Mouse (Mus musculus): ENCODE measurements around the gene Ugt1a6a. TPM values are rescaled to one million over a fixed set of nuclear protein-coding genes. Genes with fewer than 3 reads are reported as not detected.

Gene Ugt1a6a
- total RNA-seq, 1 experiment: not detected

- Histone ChIP-seq H3K4me1 (ENCODE audit: control insufficient read depth in 2 of 2, insufficient read depth in 2 of 2, low read length in 2 of 2, poor library complexity in 1 of 2) (no peaks in the 10 kb centered on the region), H3K9ac (ENCODE audit: insufficient read depth, low read depth, low read length, poor library complexity, severe bottlenecking) (no peak overlapping the region), H3K27ac (ENCODE audit: insufficient read depth, low read depth, low read length, poor library complexity, severe bottlenecking) (no peak overlapping the region), H3K36me3 (ENCODE audit: control insufficient read depth, insufficient read depth, low read length, poor library complexity, severe bottlenecking) (no peaks in the 10 kb centered on the region), H3K4me3 (ENCODE audit: insufficient read depth in 1 of 2, low read depth in 1 of 2, low read length in 2 of 2, poor library complexity in 1 of 2, severe bottlenecking in 1 of 2) (no peak overlapping the region), H3K9me3 (ENCODE audit: control insufficient read depth, insufficient read depth, low read depth, low read length) (no peaks in the 10 kb centered on the region)
- no peak for DNase-seq (ENCODE audit: low read depth, low spot score)
- TF ChIP-seq MAFK (IDR thresholded peaks at IDR 0.05; ENCODE audit: insufficient read depth, low read depth, low read length) (no peak), ZNF384 (IDR thresholded peaks at IDR 0.05; ENCODE audit: low read depth, low read length) (no peak)
- in situ Hi-C loops (cut with MboI; ENCODE audit: low sequenced_read_pairs in 2 of 2, unreplicated experiment in 2 of 2): no loop called here
These were observed 78.5 kb downstream of the Ugt1a6a start for GRCm38 (mm10) chr1:88213061-88213460.

DNA sequence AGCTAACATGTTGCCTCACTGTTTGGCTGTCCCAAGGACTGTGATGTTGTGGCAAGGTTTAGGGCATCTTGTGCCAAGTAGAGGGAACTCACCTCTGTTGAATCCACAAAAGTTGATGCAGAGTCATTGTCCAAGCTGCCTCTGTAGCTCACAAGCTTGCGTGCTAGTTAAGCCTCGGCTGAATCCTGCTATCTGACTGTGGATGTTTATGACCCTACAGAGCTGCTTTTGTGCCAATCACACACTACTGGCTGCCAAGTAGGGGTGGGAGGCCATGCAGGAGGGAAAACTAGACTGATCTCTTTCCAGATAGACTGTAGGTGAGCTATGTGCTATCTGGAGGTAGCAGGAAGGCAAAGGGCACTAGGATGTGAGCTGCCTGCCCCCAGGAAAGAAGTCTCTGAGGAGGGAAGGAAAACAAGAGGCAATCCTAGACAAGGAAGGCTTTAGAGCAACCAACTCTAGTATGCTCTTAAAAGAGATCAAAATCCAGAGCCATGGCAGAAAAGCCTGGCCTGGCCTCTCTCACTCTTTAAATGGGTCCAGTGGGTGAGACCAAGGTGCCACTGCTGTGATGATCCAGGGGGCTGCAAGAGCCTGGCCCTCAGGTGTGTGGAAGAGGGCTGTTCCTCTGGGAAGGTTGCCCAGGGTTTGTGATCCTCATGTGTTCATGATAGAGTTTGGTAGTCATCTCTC is 79.3 kb downstream of the Ugt1a6a start:
- no peak overlapping the region for H3K4me3 ChIP-seq (ENCODE audit: insufficient read depth in 1 of 2, low read depth in 1 of 2, low read length in 2 of 2, poor library complexity in 1 of 2, severe bottlenecking in 1 of 2)
- DNase-seq (ENCODE audit: low read depth, low spot score): no peak
- TF ChIP-seq HCFC1 (IDR thresholded peaks at IDR 0.05; ENCODE audit: borderline replicate concordance, insufficient read depth, low read length): no peak
- TF ChIP-seq ZC3H11A (IDR thresholded peaks at IDR 0.05; ENCODE audit: borderline replicate concordance, low read depth, low read length): no peak
- TF ChIP-seq ZNF384 (IDR thresholded peaks at IDR 0.05; ENCODE audit: low read depth, low read length): no peak
- TF ChIP-seq CHD2 (IDR thresholded peaks at IDR 0.05; ENCODE audit: low read depth, low read length): no peak
- no peak for TF ChIP-seq MAFK (IDR thresholded peaks at IDR 0.05; ENCODE audit: insufficient read depth, low read depth, low read length)
- H3K9ac ChIP-seq (ENCODE audit: insufficient read depth, low read depth, low read length, poor library complexity, severe bottlenecking): no peak overlapping the region
- in situ Hi-C loops (cut with MboI; ENCODE audit: low sequenced_read_pairs in 2 of 2, unreplicated experiment in 2 of 2): no loop called here
- no peaks in the 10 kb centered on the region for H3K36me3 ChIP-seq (ENCODE audit: control insufficient read depth, insufficient read depth, low read length, poor library complexity, severe bottlenecking)
- H3K27ac ChIP-seq (ENCODE audit: insufficient read depth, low read depth, low read length, poor library complexity, severe bottlenecking): no peak overlapping the region
- H3K4me1 ChIP-seq (ENCODE audit: control insufficient read depth in 2 of 2, insufficient read depth in 2 of 2, low read length in 2 of 2, poor library complexity in 1 of 2): no peaks in the 10 kb centered on the region
- no peaks in the 10 kb centered on the region for H3K9me3 ChIP-seq (ENCODE audit: control insufficient read depth, insufficient read depth, low read depth, low read length)

- TF ChIP-seq ZNF384 (IDR thresholded peaks at IDR 0.05; ENCODE audit: low read depth, low read length): no peak
- TF ChIP-seq MAFK (IDR thresholded peaks at IDR 0.05; ENCODE audit: insufficient read depth, low read depth, low read length): no peak
- no peak for TF ChIP-seq CHD2 (IDR thresholded peaks at IDR 0.05; ENCODE audit: low read depth, low read length)
- no peak for TF ChIP-seq ZC3H11A (IDR thresholded peaks at IDR 0.05; ENCODE audit: borderline replicate concordance, low read depth, low read length)
- no peak for TF ChIP-seq HCFC1 (IDR thresholded peaks at IDR 0.05; ENCODE audit: borderline replicate concordance, insufficient read depth, low read length)
- Histone ChIP-seq H3K36me3 (ENCODE audit: control insufficient read depth, insufficient read depth, low read length, poor library complexity, severe bottlenecking) (no peaks in the 10 kb centered on the region), H3K4me1 (ENCODE audit: control insufficient read depth in 2 of 2, insufficient read depth in 2 of 2, low read length in 2 of 2, poor library complexity in 1 of 2) (no peaks in the 10 kb centered on the region), H3K9ac (ENCODE audit: insufficient read depth, low read depth, low read length, poor library complexity, severe bottlenecking) (no peak overlapping the region), H3K27ac (ENCODE audit: insufficient read depth, low read depth, low read length, poor library complexity, severe bottlenecking) (no peak overlapping the region), H3K9me3 (ENCODE audit: control insufficient read depth, insufficient read depth, low read depth, low read length) (no peaks in the 10 kb centered on the region), H3K4me3 (ENCODE audit: insufficient read depth in 1 of 2, low read depth in 1 of 2, low read length in 2 of 2, poor library complexity in 1 of 2, severe bottlenecking in 1 of 2) (no peak overlapping the region)
- DNase-seq (ENCODE audit: low read depth, low spot score): no peak
- in situ Hi-C loops (cut with MboI; ENCODE audit: low sequenced_read_pairs in 2 of 2, unreplicated experiment in 2 of 2): no loop called here
These were observed 79.9 kb downstream of the Ugt1a6a start for GRCm38 (mm10) chr1:88214462-88214952.

GRCm38 (mm10) chr1:88215466-88216380 is 81.1 kb downstream of the Ugt1a6a start:
- no peaks in the 10 kb centered on the region for H3K36me3 ChIP-seq (ENCODE audit: control insufficient read depth, insufficient read depth, low read length, poor library complexity, severe bottlenecking)
- no peaks in the 10 kb centered on the region for H3K4me1 ChIP-seq (ENCODE audit: control insufficient read depth in 2 of 2, insufficient read depth in 2 of 2, low read length in 2 of 2, poor library complexity in 1 of 2)
- no peak overlapping the region for H3K27ac ChIP-seq (ENCODE audit: insufficient read depth, low read depth, low read length, poor library complexity, severe bottlenecking)
- TF ChIP-seq HCFC1 (IDR thresholded peaks at IDR 0.05; ENCODE audit: borderline replicate concordance, insufficient read depth, low read length): no peak
- TF ChIP-seq MAFK (IDR thresholded peaks at IDR 0.05; ENCODE audit: insufficient read depth, low read depth, low read length): no peak
- no peak overlapping the region for H3K9ac ChIP-seq (ENCODE audit: insufficient read depth, low read depth, low read length, poor library complexity, severe bottlenecking)
- in situ Hi-C loops (cut with MboI; ENCODE audit: low sequenced_read_pairs in 2 of 2, unreplicated experiment in 2 of 2): no loop called here
- H3K4me3 ChIP-seq (ENCODE audit: insufficient read depth in 1 of 2, low read depth in 1 of 2, low read length in 2 of 2, poor library complexity in 1 of 2, severe bottlenecking in 1 of 2): no peak overlapping the region
- H3K9me3 ChIP-seq (ENCODE audit: control insufficient read depth, insufficient read depth, low read depth, low read length): no peaks in the 10 kb centered on the region
- DNase-seq (ENCODE audit: low read depth, low spot score): no peak

Data from ES-E14 (cell line).